Mouse (Mus musculus) stomach, postnatal 0 days (tissue): ENCODE results near the gene Grap2.

Source experiments
- CTCF ChIP-seq: IDR thresholded peaks from 2 replicates; pipeline ENCODE4 v1.5.1; 2016; ENCODE audit warnings: antibody characterized with exemption, low read depth, mild to moderate bottlenecking, moderate library complexity
- EP300 ChIP-seq: optimal IDR thresholded peaks from 2 replicates; pipeline ENCODE3; 2016; ENCODE audit warnings: antibody characterized with exemption

DNA sequence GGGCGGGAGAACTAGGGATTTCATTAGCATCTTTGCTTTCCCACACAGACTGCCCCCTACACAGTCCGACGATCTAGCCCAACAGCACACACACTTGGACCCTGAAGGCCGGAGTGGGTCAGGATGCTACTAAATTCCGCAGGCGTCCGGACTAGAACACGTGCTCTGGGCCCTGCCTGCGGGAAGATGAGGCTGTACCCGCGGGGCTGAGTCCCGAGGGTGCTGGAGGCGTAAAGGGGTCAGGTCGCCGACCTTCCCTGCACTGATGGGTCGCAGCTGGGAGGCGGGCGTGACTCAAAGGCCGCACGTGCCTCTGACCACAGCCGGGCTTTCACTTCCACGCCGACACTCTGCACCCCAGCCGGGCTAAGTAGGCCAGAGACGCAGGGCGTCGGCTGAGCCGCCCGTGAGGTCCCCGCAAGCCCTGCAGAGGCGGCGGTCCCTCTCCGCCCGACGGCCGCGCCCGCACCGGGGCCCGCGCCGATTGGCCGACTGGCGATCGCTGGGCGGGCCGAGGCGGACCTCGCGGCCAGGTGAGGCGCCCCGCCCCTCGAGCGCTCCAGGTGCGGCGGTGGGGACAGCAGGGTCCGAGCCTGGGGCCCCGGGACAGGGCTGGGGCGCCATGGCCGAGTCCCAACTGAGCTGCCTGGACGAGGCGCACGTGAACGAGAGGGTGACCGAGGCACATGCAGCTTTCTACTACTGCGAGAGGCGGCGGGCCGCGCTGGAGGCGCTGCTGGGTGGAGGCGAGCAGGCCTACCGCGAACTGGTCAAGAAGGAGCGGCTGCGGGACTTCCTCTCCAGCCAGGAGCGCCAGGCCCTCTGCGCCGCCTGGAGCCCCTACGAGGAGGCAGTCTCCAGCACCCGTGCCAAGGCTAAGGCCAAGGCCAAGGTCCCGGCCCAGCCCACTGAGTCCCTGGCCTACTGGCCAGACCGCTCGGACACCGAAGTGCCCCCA is 99.2 kb downstream of the Grap2 start, which contains the start of gene Fam83f:
- TF ChIP-seq CTCF (no peak), EP300 (no peak)
